In genomic region chr2:179648573-179649263, GRCm38 (mm10) we compare ENCODE assay signal across 14 mouse cellular contexts.
A peak's percentile ranks its signal among the peaks of the same experiment; 100 is the strongest.
DNase-seq lines count a peak whose midpoint lies in the region; ATAC-seq and TF ChIP-seq lines count a peak whose summit lies in the region.
"Had no signal": no experiment of that assay in that cellular context is flagged by ENCODE, and none has a peak within 500 bp of the region (broad histone marks: within the 10 kb centered on the region; RNA-seq: fewer than 3 reads in every experiment).

No protein-coding gene starts in this region.

- no peak for DNase-seq in embryonic facial prominence, embryonic 10.5 days (ENCODE audit: low spot score)
- DNase-seq in thymus, adult 2 months = no peak
- no peak for DNase-seq in thymus, postnatal 36 days
- peak; percentile 18 to 20 for DNase-seq in cerebellum, postnatal 25 days
- DNase-seq in retina, postnatal 1 day = peak; percentile 63
- no peak for DNase-seq in liver
- no peak for DNase-seq in layer of hippocampus, postnatal 36 days
- DNase-seq: gastrocnemius, postnatal 10 days had no signal

- no peaks in the 10 kb centered on the region for H3K36me3 ChIP-seq in embryonic facial prominence, embryonic 13.5 days
- no peaks in the 10 kb centered on the region for H3K36me3 ChIP-seq in embryonic facial prominence, embryonic 10.5 days (replicated peaks)
- H3K36me3 ChIP-seq in thymus, adult 2 months (ENCODE audit: control insufficient read depth, insufficient read depth, low read length) = no peaks in the 10 kb centered on the region
- H3K36me3 ChIP-seq: kidney, embryonic 15.5 days; midbrain, embryonic 10.5 days; neural tube, embryonic 13.5 days had no signal

- no peak overlapping the region for H3K9ac ChIP-seq in embryonic facial prominence, embryonic 13.5 days
- H3K9ac ChIP-seq: kidney, embryonic 15.5 days; liver, embryonic 14.5 days had no signal

- H3K27me3 ChIP-seq in embryonic facial prominence, embryonic 13.5 days = peaks cover 8% of the 10 kb centered on the region; the same call in 1 of the 2 replicates
- H3K27me3 ChIP-seq in embryonic facial prominence, embryonic 10.5 days (replicated peaks; ENCODE audit: low read depth, poor library complexity, severe bottlenecking) = no peaks in the 10 kb centered on the region
- no peaks in the 10 kb centered on the region for H3K27me3 ChIP-seq in thymus, adult 2 months (ENCODE audit: control insufficient read depth, insufficient read depth, low read length)
- H3K27me3 ChIP-seq: kidney, embryonic 15.5 days; neural tube, embryonic 13.5 days had no signal

- H3K4me2 ChIP-seq in embryonic facial prominence, embryonic 13.5 days = 0 out of 2 replicates have a peak overlapping the region, but pooled peaks have one; percentile 7
- H3K4me2 ChIP-seq: kidney, embryonic 15.5 days; neural tube, embryonic 13.5 days had no signal

- no peak overlapping the region for H3K4me3 ChIP-seq in embryonic facial prominence, embryonic 13.5 days
- no peak overlapping the region for H3K4me3 ChIP-seq in embryonic facial prominence, embryonic 10.5 days
- H3K4me3 ChIP-seq in thymus, adult 2 months (ENCODE audit: control insufficient read depth, insufficient read depth, low read length) = peak overlapping the region; percentile 45
- H3K4me3 ChIP-seq: erythroblast, embryonic 14.5 days; kidney, embryonic 15.5 days; midbrain, embryonic 10.5 days; neural tube, embryonic 13.5 days had no signal

- TF ChIP-seq POLR2A in thymus, adult 2 months (IDR thresholded peaks at IDR 0.05; ENCODE audit: control insufficient read depth, extremely low read depth, insufficient read depth, low read length, poor library complexity) = no peak

- H3K4me1 ChIP-seq in embryonic facial prominence, embryonic 13.5 days = peaks cover 14% of the 10 kb centered on the region; the same call in 1 of the 2 replicates
- peaks cover 3% of the 10 kb centered on the region; the same call in 1 of the 2 replicates for H3K4me1 ChIP-seq in embryonic facial prominence, embryonic 10.5 days
- peaks cover 12% of the 10 kb centered on the region for H3K4me1 ChIP-seq in thymus, adult 2 months (replicated peaks; ENCODE audit: control insufficient read depth, insufficient read depth, low read length)
- H3K4me1 ChIP-seq: kidney, embryonic 15.5 days had no signal

- ATAC-seq in embryonic facial prominence, embryonic 13.5 days (ENCODE audit: insufficient number of reproducible peaks, insufficient read depth, low FRiP score, low TSS enrichment, low read depth) = no peak

- WGBS in embryonic facial prominence, embryonic 13.5 days = 68% methylated on average over 20 of the region's 20 CpGs
- WGBS in embryonic facial prominence, embryonic 10.5 days = 82% methylated on average over 20 of the region's 20 CpGs
- WGBS in thymus, adult 2 months = 36% methylated on average over 20 of the region's 20 CpGs

- no peak for TF ChIP-seq CTCF in thymus, adult 2 months (IDR thresholded peaks at IDR 0.05; ENCODE audit: borderline replicate concordance, control insufficient read depth, extremely low read depth, insufficient read depth, low read length, poor library complexity)

- H3K9me3 ChIP-seq in embryonic facial prominence, embryonic 13.5 days = no peaks in the 10 kb centered on the region; the same call in 1 of the 2 replicates
- 0 out of 2 replicates have a peak, but pooled peaks cover 3% of the 10 kb centered on the region for H3K9me3 ChIP-seq in embryonic facial prominence, embryonic 10.5 days
- H3K9me3 ChIP-seq: kidney, embryonic 15.5 days had no signal

- H3K27ac ChIP-seq in embryonic facial prominence, embryonic 13.5 days = no peak overlapping the region
- no peak overlapping the region for H3K27ac ChIP-seq in embryonic facial prominence, embryonic 10.5 days (replicated peaks)
- H3K27ac ChIP-seq in thymus, adult 2 months (ENCODE audit: control insufficient read depth, insufficient read depth, low read length) = no peak overlapping the region; the same call in 1 of the 2 replicates
- H3K27ac ChIP-seq: kidney, embryonic 15.5 days; liver, embryonic 14.5 days; neural tube, embryonic 13.5 days had no signal

Comparison
In these comparisons a context has a peak if more than half of its experiments do, and no peak if none do; other contexts are left out.
1. DNase-seq: peak in cerebellum, postnatal 25 days (2 of 2) and retina, postnatal 1 day (single experiment); none in embryonic facial prominence, embryonic 10.5 days (single experiment), thymus, adult 2 months (single experiment), thymus, postnatal 36 days (0 of 2), liver (single experiment) and layer of hippocampus, postnatal 36 days (0 of 2).